Mouse (Mus musculus) midbrain, embryonic 16.5 days (tissue): ENCODE results near the gene Dguok. TPM values are rescaled to one million over a fixed set of nuclear protein-coding genes. Genes with fewer than 3 reads are reported as not detected.

ENCODE experiments used
- ATAC-seq: fragments of 200-750 bp; cut with Nextera tagmentation; 2 replicates; pipeline ENCODE4 v1.8.0; 2017; ENCODE audit warnings: moderate TSS enrichment
- H3K27ac ChIP-seq: fragments of 300-500 bp; sonication (generic); 2 replicates; pipeline ENCODE4 v1.5.1; 2014; ENCODE audit warnings: mild to moderate bottlenecking, low read length, mixed read lengths
- H3K27me3 ChIP-seq: fragments of 300-500 bp; sonication (generic); 2 replicates; pipeline ENCODE4 v1.6.1; 2014; ENCODE audit warnings: low read depth, low read length, mixed read lengths; ENCODE audit not compliant: control insufficient read depth, insufficient read depth
- H3K36me3 ChIP-seq: fragments of 300-500 bp; sonication (generic); 2 replicates; pipeline ENCODE4 v1.6.1; 2014; ENCODE audit warnings: mild to moderate bottlenecking, low read length, moderate library complexity, mixed read lengths; ENCODE audit not compliant: control insufficient read depth, insufficient read depth
- H3K4me1 ChIP-seq: fragments of 300-500 bp; sonication (generic); 2 replicates; pipeline ENCODE4 v1.6.1; 2014; ENCODE audit warnings: mild to moderate bottlenecking, low read length, mixed read lengths; ENCODE audit not compliant: control insufficient read depth, insufficient read depth
- H3K4me2 ChIP-seq: fragments of 300-500 bp; sonication (generic); 2 replicates; pipeline ENCODE4 v1.6.1; 2014; ENCODE audit warnings: mild to moderate bottlenecking, low read length, mixed read lengths
- H3K4me3 ChIP-seq: fragments of 300-500 bp; sonication (generic); 2 replicates; pipeline ENCODE4 v1.5.1; 2014; ENCODE audit warnings: low read depth, mild to moderate bottlenecking, low read length, moderate library complexity, mixed read lengths
- H3K9ac ChIP-seq: fragments of 300-500 bp; sonication (generic); 2 replicates; pipeline ENCODE4 v1.6.1; 2014; ENCODE audit warnings: low read depth, low read length, mixed read lengths
- H3K9me3 ChIP-seq: fragments of 300-500 bp; sonication (generic); replicated peaks from 2 replicates; pipeline ENCODE4 v1.6.1; 2014; ENCODE audit warnings: mild to moderate bottlenecking, low read length, mixed read lengths; ENCODE audit not compliant: control insufficient read depth, poor library complexity, severe bottlenecking
- WGBS: fragments of 180-500 bp; shearing (Covaris S2); extraction: QIAGEN DNeasy Blood & Tissue Kit; methylation state at CpG from one replicate; pipeline ENCODE4 v1.1.7; 2014; 5-methylcytosine and 5-hydroxymethylcytosine counted together
- polyA plus RNA-seq: library from polyadenylated mRNA; unstranded; fragments of >200 nt; fragmentation: Nextera tagmentation; extraction: Ambion mirVana; gene quantifications from 2 replicates; pipeline ENCODE4 v1.2.1, GENCODE M21; 2015

Gene Dguok
- polyA plus RNA-seq, 1 experiment from 2014 or later = 72.5 TPM

GRCm38 (mm10) chr6:83441259-83442061 lies 65.3 kb downstream of the Dguok start:
- Histone ChIP-seq H3K4me3 (peak overlapping the region; percentile 78), H3K4me1 (peaks cover 62% of the 10 kb centered on the region), H3K27me3 (no peaks in the 10 kb centered on the region), H3K9ac (peak overlapping the region; percentile 90), H3K36me3 (no peaks in the 10 kb centered on the region), H3K9me3 (no peaks in the 10 kb centered on the region), H3K4me2 (peak overlapping the region; percentile 77), H3K27ac (peak overlapping the region; percentile 98)
- under 1% methylated on average over 46 of the region's 48 CpGs for WGBS
- peak; percentile 88 for ATAC-seq

DNA sequence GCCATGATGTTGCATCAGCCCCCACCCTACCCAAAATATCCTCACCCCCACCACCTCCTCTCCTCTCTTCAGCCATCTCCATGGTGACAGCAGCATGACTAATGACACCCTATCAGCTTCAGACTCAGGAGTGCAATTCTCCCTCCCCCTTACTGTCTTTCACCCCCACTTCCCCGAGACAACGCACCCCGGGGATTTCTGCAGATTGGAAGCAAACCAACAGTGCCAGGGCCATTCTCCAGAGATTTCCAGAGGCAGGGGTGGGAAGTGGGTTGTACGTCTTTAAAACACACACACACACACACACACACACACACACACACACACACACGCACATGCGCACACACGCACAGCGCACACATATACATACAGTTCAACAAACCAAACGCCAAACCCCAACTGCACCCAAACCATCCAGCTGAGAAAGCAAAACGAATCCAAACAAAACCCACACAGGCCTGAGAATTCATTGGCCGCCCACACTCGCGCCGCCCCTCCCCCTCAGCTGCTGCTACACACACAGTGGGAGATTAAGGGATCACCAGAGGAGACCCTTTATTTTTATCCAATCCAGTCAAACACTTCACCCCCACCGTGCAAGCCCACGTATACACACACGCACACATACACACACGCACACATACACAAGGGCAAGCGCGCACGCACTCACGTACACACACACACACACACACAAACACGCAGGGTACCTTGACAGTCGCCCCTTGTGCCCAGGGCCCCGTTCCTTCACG lies 66.1 kb downstream of the Dguok start:
- H3K9ac ChIP-seq = peak overlapping the region; percentile 90
- H3K4me1 ChIP-seq = peaks cover 70% of the 10 kb centered on the region
- peak overlapping the region; percentile 78 for H3K4me3 ChIP-seq
- H3K4me2 ChIP-seq = peak overlapping the region; percentile 77
- peak overlapping the region; percentile 98 for H3K27ac ChIP-seq
- no peaks in the 10 kb centered on the region for H3K9me3 ChIP-seq
- 0% methylated on average over 26 of the region's 26 CpGs for WGBS
- ATAC-seq = peak; percentile 79
- peaks cover 3% of the 10 kb centered on the region; the same call in 1 of the 2 replicates for H3K36me3 ChIP-seq
- no peaks in the 10 kb centered on the region for H3K27me3 ChIP-seq

- Histone ChIP-seq H3K27ac (peak overlapping the region; percentile 98), H3K4me3 (peak overlapping the region; percentile 78), H3K4me2 (peak overlapping the region; percentile 77), H3K36me3 (peaks cover 3% of the 10 kb centered on the region; the same call in 1 of the 2 replicates), H3K9me3 (no peaks in the 10 kb centered on the region), H3K9ac (peak overlapping the region; percentile 90), H3K4me1 (peaks cover 75% of the 10 kb centered on the region), H3K27me3 (no peaks in the 10 kb centered on the region)
- no peak for ATAC-seq
- WGBS = 5% methylated on average over 3 of the region's 3 CpGs
Observed at GRCm38 (mm10) chr6:83440197-83440509, 66.6 kb downstream of the Dguok start.

GRCm38 (mm10) chr6:83439781-83440180 lies 67.0 kb downstream of the Dguok start:
- WGBS = 56% methylated on average over 5 of the region's 5 CpGs
- Histone ChIP-seq H3K36me3 (peaks cover 3% of the 10 kb centered on the region; the same call in 1 of the 2 replicates), H3K4me2 (peak overlapping the region; percentile 77), H3K4me3 (peak overlapping the region; percentile 78), H3K9me3 (no peaks in the 10 kb centered on the region), H3K27me3 (no peaks in the 10 kb centered on the region), H3K9ac (peak overlapping the region; percentile 90), H3K4me1 (peaks cover 79% of the 10 kb centered on the region), H3K27ac (peak overlapping the region; percentile 98; the same call in 1 of the 2 replicates)
- ATAC-seq = no peak

GRCm38 (mm10) chr6:83439119-83439767 lies 67.5 kb downstream of the Dguok start:
- Histone ChIP-seq H3K36me3 (peaks cover 3% of the 10 kb centered on the region; the same call in 1 of the 2 replicates), H3K4me1 (peaks cover 81% of the 10 kb centered on the region), H3K9me3 (no peaks in the 10 kb centered on the region), H3K9ac (peak overlapping the region; percentile 53), H3K27me3 (no peaks in the 10 kb centered on the region), H3K4me2 (peak overlapping the region; percentile 77), H3K27ac (no peak overlapping the region), H3K4me3 (peak overlapping the region; percentile 78)
- WGBS = 62% methylated on average over 13 of the region's 13 CpGs
- ATAC-seq = no peak

- no peak for ATAC-seq
- Histone ChIP-seq H3K4me3 (peak overlapping the region; percentile 78; the same call in 1 of the 2 replicates), H3K9me3 (no peaks in the 10 kb centered on the region), H3K4me1 (peaks cover 79% of the 10 kb centered on the region), H3K4me2 (peak overlapping the region; percentile 77), H3K27ac (no peak overlapping the region), H3K27me3 (no peaks in the 10 kb centered on the region), H3K9ac (peak overlapping the region; percentile 53), H3K36me3 (peaks cover 3% of the 10 kb centered on the region; the same call in 1 of the 2 replicates)
- WGBS = 71% methylated on average over 3 of the region's 3 CpGs
Observed at GRCm38 (mm10) chr6:83438584-83438983, 68.2 kb downstream of the Dguok start.

- WGBS = 17% methylated on average over 3 of the region's 3 CpGs
- Histone ChIP-seq H3K27me3 (no peaks in the 10 kb centered on the region), H3K4me1 (peaks cover 75% of the 10 kb centered on the region), H3K9me3 (no peaks in the 10 kb centered on the region), H3K36me3 (peaks cover 3% of the 10 kb centered on the region; the same call in 1 of the 2 replicates), H3K27ac (0 out of 2 replicates have a peak overlapping the region, but pooled peaks have one; percentile 28), H3K4me3 (no peak overlapping the region), H3K9ac (peak overlapping the region; percentile 53; the same call in 1 of the 2 replicates), H3K4me2 (peak overlapping the region; percentile 77)
- no peak for ATAC-seq
Observed at GRCm38 (mm10) chr6:83437802-83438201, 69.0 kb downstream of the Dguok start.

- WGBS = 56% methylated on average over 3 of the region's 3 CpGs
- Histone ChIP-seq H3K27me3 (no peaks in the 10 kb centered on the region), H3K9ac (no peak overlapping the region), H3K4me1 (peaks cover 74% of the 10 kb centered on the region), H3K36me3 (peaks cover 3% of the 10 kb centered on the region; the same call in 1 of the 2 replicates), H3K9me3 (no peaks in the 10 kb centered on the region), H3K27ac (no peak overlapping the region), H3K4me2 (no peak overlapping the region), H3K4me3 (no peak overlapping the region)
- ATAC-seq = no peak
Observed at GRCm38 (mm10) chr6:83437225-83437624, 69.5 kb downstream of the Dguok start.
